Mouse (Mus musculus): ENCODE data around the gene Acss2.

Acss2 gene

GRCm38 (mm10) chr2:155630590-155631416 lies 113.1 kb downstream of the Acss2 start:
- DNase-seq, result no peak

GRCm38 (mm10) chr2:155632138-155632936 lies 114.6 kb downstream of the Acss2 start:
- no peak for DNase-seq

DNA sequence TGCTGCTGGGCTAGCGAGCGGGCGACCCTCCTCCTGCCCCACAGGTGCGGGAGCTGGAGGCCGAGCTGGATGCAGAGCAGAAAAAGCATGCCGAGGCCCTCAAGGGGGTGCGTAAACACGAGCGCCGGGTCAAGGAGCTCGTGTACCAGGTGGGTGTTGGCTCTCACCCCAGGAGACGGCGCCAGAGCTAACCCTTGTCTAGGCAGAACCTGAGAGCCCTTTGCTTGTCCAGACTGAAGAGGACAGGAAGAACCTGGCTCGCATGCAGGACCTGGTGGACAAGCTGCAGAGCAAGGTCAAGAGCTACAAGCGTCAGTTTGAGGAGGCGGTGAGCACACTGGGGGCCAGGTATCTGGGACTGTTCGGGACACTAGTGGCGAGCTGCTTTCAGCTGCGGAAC lies 115.4 kb downstream of the Acss2 start:
- no peak for DNase-seq

GRCm38 (mm10) chr2:155633731-155634130 lies 116.0 kb downstream of the Acss2 start:
- DNase-seq, result peak; percentile 54

DNA sequence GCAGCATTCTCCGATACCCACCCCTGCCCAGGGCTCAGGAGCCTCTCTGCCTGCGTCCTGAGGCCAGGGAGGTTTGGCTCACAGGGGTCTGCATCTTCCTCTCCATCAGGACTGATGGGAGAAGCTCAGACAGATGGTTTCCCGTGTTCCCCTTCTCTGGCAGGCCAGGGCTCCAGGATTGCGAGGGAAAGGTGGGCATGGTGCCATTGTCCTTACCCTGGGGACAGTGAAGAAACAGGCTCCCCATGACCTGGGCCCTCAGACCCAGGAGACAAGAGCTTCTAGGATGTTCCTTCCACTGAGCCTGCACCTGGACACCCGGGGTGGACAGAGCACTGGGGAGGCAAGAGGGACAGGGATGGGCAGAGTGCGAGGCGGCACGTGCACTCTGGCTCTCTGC lies 116.8 kb downstream of the Acss2 start:
- DNase-seq, result no peak
